Mouse (Mus musculus) c-Kit-positive CD71-positive TER-119-positive erythroid progenitor cells, embryonic 14.5 days (primary cell): Measurements from ENCODE around the gene Gm20547.
"Not testable (repeated sequence)": the region's sequence is repeated elsewhere in the genome, so short reads cannot be mapped to it uniquely, and the experiment has no call there.

Experiments
- DNase-seq: peaks from one replicate; pipeline ENCODE4 v3.0.0-alpha.2; 2013; ENCODE audit warnings: low spot score

The Gm20547 gene

GRCm38 (mm10) chr17:34881683-34882310 lies at the start of gene Gm20547:
Gene Gm20547 (minus strand): TSS chr17:34882042.
- no peak for DNase-seq

DNA sequence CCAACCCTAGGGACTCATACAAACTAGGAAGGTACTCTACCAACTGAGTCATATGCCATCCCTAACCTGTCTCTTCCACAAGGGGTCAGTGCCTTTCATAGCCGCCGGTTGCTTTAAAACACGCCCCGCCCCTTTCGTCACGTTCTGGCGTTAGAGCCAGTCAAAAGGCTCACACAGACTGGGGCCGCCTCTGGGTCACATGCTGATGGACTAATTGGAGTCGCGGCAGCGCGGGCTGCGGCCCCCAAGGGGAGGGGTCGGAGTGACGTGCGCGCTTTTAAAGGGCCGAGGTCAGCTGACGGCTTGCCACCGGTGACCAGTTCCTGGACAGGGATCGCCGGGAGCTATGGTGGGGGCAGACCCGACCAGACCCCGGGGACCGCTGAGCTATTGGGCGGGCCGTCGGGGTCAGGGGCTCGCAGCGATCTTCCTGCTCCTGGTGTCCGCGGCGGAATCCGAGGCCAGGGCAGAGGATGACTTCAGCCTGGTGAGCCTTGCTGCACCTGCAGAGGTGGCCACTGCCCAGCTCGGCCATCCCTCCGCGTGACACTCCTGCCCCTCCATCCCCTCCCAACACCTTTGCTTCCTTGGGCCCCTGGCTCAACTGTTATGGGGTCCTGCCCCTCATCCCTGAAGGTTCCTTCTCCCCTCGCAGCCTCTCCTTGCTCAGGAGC lies 49.4 kb upstream of the Gm20547 start, which contains the start of gene Neu1:
Neu1 (plus strand) TSS at position 193 of the 674 bp plus-strand sequence.
- peak; percentile 97 for DNase-seq

- no peak for DNase-seq
Observed at GRCm38 (mm10) chr17:34928841-34929240, 47.0 kb upstream of the Gm20547 start.

DNA sequence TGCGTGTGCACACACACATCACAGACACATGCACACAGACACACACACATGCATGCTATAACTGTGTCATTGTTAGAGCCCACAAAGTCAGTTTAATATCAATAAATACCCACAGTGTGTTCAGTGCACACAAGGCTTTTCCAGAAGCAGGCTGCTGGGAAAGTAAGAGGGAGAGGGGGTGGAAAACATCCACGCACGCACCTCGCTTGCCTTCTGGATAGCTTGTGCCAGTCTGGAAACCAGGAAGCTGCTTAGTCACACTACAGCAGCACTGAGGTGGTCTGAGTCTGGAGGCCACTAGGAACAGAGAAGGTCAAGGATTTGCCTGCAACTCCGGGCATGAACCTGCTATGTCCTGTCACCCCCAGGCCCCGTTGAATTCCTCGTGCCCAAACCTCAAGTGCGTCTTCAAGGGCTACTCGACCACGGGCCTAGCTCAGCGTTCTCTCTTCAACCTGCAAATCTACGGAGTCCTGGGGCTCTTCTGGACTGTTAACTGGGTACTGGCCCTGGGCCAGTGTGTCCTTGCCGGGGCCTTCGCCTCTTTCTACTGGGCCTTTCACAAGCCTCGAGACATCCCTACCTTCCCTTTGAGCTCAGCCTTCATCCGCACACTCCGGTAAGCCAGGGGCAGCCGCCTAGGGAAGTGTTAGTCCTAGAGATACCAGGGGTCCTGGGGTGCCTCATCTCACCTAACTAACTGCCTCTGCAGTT lies 45.6 kb upstream of the Gm20547 start:
- DNase-seq, result no peak

GRCm38 (mm10) chr17:34924258-34924657 lies 42.4 kb upstream of the Gm20547 start:
- DNase-seq, result no peak

GRCm38 (mm10) chr17:34922939-34923338 lies 41.1 kb upstream of the Gm20547 start:
- no peak for DNase-seq

DNA sequence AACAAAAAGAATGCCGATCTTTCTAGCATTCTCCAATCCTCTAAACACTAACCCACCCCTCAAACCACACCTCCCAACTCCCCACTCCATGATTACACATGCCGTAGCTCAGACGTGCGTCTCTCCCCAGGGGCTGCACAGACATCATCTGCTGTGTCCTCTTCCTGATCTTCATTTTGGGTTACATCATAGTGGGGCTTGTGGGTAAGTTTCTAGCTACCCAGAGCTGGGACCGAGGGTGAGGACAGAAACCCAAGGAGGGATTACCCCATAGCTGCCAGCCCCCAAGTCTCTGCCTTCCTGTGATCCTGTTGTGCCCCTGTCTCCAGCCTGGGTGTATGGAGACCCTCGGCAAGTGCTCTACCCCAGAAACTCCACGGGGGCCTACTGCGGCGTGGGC lies 35.3 kb upstream of the Gm20547 start:
- DNase-seq, result no peak

- DNase-seq, result no peak
Observed at GRCm38 (mm10) chr17:34916316-34916715, 34.5 kb upstream of the Gm20547 start.

GRCm38 (mm10) chr17:34915410-34915831 lies 33.6 kb upstream of the Gm20547 start:
- DNase-seq, result no peak

DNA sequence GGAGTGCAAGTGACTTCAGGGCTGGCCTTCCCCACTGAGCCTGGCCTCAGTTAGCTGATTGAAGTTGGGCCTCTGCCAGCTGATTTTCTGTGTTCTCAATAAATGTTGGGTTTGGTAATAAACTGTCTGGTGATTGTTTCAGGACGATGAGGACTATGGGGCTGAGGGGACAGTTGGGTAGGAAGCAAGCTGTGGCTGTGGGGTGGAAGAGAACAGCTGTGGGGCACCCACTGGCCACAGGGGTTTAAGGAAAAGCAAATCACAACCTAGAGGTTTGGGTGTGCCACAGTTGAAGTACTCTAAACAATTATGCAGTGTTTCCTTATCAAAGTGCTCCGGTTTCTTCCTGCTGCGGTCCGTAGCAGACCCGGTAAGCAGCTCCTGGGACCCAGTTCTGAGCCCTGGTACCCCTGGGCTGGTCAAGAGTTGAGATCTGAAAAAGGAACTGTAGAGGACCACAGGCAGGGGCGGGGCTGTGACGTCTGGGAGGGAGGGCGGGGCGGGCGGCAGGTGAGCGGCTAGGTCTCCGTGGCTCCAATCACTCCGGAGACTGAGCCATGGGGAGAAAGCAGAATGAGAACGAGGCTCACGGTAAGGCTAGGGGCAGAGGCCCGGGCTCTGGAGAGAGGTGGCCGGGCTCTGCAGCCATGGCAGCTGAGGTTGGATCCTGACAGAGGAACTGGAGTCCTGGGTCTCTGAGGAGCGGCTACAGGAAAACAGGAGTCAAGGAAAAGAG lies 32.3 kb upstream of the Gm20547 start, which contains the start of gene Slc44a4:
Slc44a4 (plus strand) TSS at position 537 of the 736 bp plus-strand sequence.
- DNase-seq, result no peak

DNA sequence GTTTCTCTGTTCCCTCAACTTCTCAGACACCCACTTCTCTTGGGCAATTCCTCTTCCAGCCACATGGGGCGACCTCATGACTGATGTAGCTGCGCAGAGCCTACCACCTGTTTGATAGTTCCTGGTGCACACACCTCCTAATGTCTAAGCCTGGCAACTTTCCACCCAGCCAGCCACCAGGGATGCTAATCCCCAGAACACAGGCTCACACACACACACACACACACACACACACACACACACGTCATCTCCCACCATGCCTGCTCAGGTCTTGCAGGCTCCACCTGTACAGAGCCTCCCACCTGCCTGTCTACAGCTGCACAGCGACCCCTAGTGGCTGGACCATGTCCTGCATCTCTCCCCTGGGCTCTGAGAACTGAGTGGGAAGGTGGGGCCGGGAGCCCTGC lies 30.1 kb upstream of the Gm20547 start:
- peak; percentile 77 for DNase-seq

DNA sequence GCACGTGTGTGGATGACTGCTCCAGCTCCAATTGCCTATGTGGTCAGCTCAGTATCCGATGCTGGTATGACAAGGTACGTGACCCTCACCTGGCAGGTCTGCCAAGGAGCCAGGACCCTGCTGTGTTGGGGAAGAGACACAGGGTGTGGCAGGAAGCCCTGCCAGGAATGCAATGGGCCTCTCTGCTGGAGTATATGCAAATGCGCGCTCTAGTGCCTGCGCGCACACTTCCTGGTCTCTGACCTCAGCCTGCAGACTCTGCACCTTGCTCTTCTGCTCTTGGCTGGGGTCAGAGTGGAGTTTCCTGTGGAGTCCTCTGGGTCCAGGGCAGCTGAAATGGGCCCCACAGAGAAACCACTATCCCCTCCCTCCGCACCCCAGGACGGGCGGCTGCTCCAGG lies 29.1 kb upstream of the Gm20547 start:
- DNase-seq, result no peak

DNA sequence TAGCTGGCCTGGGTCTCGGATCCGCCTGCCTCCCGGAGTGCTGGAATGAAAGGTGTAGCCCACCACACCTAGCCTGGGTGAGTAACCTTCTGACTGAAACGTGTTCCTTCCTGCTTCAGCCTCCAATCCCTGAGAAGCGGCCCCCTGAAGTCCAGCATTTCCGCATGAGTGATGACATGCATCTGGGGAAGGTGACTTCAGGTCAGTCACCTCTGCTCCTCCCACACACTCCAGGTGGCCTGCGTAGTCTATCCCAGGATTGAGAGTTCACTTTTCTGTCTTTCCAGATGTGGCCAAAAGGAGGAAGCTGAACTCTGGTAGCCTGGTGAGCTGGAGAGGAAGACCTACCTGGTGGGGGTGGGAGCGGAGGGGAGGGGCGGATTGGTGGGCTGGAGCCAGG lies 21.1 kb upstream of the Gm20547 start:
- no peak for DNase-seq

DNA sequence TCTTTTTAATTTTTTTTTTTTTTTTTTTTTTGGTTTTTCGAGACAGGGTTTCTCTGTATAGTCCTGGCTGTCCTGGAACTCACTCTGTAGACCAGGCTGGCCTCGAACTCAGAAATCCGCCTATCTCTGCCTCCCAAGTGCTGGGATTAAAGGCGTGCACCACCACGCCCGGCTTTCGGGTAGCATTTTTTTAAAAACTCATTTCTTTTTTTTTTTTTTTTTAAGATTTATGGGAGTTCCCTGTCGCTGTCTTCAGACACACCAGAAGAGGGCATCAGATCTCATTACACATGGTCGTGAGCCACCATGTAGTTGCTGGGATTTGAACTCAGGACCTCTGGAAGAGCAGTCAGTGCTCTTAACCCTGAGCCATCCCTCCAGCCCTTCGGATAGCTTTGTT lies 20.1 kb upstream of the Gm20547 start:
- not testable (repeated sequence) for DNase-seq

GRCm38 (mm10) chr17:34900826-34901225 lies 19.0 kb upstream of the Gm20547 start:
- DNase-seq, result not testable (repeated sequence)

- DNase-seq, result no peak
Observed at GRCm38 (mm10) chr17:34899890-34900243, 18.0 kb upstream of the Gm20547 start.

- no peak for DNase-seq
Observed at GRCm38 (mm10) chr17:34899053-34899889, 17.4 kb upstream of the Gm20547 start.

GRCm38 (mm10) chr17:34898706-34899052 lies 16.8 kb upstream of the Gm20547 start:
- DNase-seq, result no peak

DNA sequence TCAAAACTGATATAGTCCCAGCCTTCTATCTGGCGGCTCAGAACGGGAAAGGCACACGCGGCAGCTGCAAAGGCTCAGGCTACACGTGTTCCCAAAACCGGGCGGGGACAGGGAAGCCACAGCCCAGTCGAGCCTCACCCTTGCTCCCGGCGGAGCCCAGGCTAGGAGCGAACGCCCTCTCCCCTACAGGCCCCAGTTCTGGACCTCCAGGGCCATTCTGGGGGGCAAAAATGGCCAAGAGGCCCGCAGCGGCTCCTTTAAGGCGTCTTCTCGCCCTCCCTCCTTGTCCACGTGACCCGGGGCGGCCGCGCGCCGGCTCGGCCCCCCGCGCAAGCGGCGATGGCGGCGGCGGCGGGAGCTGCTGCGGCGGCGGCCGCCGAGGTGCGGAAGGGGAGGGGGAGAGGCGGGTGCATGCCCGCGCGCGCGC lies 16.3 kb upstream of the Gm20547 start, which contains the start of the genes C2 and Ehmt2:
C2 (minus strand) TSS at position 106 of the 427 bp plus-strand sequence.
Ehmt2 (plus strand) TSS at position 310 of the 427 bp plus-strand sequence.
- DNase-seq, result peak; percentile 63

DNA sequence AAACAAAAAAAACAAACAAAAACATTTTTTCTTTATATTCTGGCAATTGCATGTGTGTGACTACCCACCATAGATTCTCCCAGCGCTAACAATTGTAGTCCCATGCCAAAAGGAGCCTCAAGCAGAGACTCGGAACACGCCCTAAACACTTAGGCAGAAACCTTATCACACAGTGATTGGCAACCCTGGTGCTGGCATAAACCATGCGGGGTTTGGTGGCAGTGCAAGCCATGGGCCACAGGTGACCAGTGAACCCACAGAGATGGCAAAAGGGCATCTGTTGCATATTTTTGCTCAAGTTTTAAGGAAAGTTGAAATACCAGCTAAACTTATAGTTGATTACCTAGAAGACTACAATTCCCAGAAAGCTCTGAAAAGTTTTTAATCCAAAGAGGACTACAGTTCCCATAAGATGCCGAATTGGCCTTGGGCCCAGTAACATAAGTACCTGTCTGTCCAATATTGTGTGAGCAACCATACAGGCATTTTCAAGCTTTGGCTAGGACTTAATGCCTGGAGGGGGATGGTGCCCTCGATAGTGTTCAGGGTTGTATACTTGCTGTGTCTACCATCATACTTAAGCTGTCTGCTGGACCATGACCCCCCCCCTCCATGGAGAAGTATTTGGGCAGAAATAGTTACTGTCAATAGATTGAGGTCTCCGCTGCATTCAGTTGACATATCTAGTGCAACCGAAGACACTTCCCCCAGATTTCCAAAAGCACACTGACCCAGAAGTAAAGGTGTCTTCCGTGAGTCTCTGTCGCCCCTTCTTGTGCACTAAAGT lies 15.7 kb upstream of the Gm20547 start:
- no peak for DNase-seq
